Mouse (Mus musculus) neutrophil, adult 5-6 weeks (primary cell): ENCODE results near the gene Slc9a6. TPM values are rescaled to one million over a fixed set of nuclear protein-coding genes. Genes with fewer than 3 reads are reported as not detected.

Source experiments
- ATAC-seq: fragments of 151-379, 151-347 bp; 2 replicates; pipeline ENCODE4 v1.8.0; 2017; ENCODE audit warnings: mild to moderate bottlenecking, moderate TSS enrichment; ENCODE audit not compliant: insufficient number of reproducible peaks, poor library complexity, low FRiP score, severe bottlenecking; ENCODE audit errors: extremely low read depth
- total RNA-seq: library from RNA; stranded (forward); fragments of 200-1000 nt; gene quantifications from 2 replicates; pipeline ENCODE4 v1.2.3, GENCODE M21; 2017

Slc9a6 gene
- 11.5 and 13.0 TPM in 2 replicates for total RNA-seq

DNA sequence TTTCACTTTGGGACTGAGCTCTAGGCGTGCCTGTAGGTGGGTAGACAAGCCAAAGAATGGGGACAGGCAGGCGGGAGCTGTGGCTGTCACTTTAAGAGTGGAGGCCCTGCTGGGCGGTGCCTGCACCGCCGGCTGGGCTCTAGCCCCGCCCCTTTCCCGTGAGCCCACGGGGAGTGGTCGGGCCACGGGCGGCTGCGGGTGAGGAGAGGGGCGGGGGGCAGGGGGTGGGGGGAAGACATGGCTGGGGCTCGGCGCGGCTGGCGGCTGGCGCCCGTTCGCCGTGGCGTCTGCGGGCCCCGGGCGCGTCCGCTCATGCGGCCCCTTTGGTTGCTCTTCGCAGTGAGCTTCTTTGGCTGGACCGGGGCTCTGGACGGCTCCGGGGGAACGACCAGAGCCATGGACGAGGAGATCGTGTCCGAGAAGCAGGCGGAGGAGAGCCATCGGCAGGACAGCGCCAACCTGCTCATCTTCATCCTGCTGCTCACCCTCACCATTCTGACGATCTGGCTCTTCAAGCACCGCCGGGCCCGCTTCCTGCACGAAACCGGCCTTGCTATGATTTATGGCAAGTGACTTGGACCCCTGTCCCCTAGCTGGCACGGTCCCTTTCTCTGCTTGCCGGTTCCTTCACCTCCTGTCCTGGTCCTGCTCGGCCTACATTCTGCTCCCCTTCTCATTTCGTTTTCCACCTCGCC, at the start of gene Slc9a6:
Slc9a6 (plus strand) TSS at position 135 of the 695 bp plus-strand sequence.
- peak; percentile 95 for ATAC-seq

- no peak for ATAC-seq
Observed at GRCm38 (mm10) chrX:56572465-56572864, 37.1 kb upstream of the Slc9a6 start.

GRCm38 (mm10) chrX:56578200-56578599, 31.4 kb upstream of the Slc9a6 start:
- ATAC-seq = no peak

- no peak for ATAC-seq
Observed at GRCm38 (mm10) chrX:56597219-56597886, 12.2 kb upstream of the Slc9a6 start.

DNA sequence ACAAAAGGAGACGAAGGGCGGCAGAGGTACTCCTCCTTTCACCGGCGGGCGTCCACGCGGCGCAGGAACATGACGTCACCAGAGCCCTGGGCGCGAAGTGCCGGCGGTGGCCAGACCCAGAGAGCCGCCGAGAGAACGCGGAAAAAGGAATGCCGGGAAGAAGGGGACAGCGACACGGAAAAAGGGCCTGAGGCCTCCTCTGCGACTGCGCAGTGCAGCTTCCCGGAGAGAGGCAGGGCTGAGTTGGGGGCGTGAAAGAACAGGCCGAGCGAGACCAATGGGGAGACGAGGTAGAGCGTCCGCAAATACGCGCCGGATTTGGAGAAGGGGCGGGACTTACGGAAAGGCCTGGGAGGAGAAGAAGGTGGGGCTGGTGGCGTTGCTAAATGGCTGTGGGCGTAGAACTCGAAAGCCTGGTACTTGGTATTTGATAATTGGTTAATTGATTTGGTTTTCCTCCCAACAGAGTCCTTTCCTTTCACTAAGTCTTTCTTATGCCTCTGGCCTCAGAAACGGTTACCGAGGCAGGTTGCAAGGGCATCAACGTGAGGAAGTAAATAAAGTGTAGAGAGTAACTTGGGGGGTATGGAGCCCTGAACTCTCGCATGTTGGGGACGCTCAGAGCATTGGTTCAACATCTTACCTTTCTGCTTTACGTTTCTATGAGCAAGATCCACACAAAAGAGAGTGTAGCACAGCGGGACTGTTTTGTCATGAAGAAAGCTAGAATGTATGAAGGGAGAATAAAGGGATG, 11.5 kb upstream of the Slc9a6 start, which contains the start of gene Mmgt1:
Mmgt1 (minus strand) TSS at position 183 of the 754 bp plus-strand sequence.
- peak; percentile 99 for ATAC-seq

- no peak for ATAC-seq
Observed at GRCm38 (mm10) chrX:56606536-56606935, 3.0 kb upstream of the Slc9a6 start.

DNA sequence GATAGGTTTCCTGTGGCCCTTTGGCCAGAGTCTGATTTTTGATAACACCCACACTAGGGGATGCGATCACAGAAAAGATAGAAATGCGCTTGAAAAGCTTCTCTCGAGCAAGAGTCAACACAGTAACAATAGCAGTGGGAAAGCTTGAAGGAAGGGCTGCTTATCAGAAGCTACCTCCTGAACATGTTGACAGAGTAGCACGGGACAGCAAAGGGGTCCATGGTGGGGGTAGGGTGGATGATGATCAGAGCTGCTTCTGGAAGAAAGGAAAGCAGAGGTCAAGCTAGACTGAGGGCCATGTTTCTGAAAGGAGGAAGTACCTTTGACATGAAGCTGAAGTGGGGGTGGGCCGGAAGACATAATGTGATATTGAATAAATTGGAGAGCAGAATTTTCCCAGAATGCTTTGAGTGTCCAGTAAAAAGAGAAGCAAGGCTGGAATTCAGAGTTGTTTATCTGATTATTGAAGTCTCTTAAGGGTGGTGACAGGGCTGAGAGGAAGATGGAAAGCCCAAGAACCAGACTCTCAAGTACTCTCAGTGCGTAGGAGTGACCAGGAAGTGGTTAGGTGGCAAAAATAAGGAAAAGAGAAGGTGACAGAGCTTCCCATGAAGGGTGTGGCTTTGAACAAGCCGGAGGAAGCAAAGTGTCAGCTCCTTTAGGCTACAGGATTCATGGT, 2.4 kb upstream of the Slc9a6 start:
- no peak for ATAC-seq

- ATAC-seq = no peak
Observed at GRCm38 (mm10) chrX:56609285-56609622, 303 bp upstream of the Slc9a6 start.

- ATAC-seq = no peak
Observed at GRCm38 (mm10) chrX:56610318-56610694, 749 bp downstream of the Slc9a6 start.

- no peak for ATAC-seq
Observed at GRCm38 (mm10) chrX:56615236-56615635, 5.7 kb downstream of the Slc9a6 start.

GRCm38 (mm10) chrX:56636185-56636584, 26.6 kb downstream of the Slc9a6 start:
- ATAC-seq = no peak

DNA sequence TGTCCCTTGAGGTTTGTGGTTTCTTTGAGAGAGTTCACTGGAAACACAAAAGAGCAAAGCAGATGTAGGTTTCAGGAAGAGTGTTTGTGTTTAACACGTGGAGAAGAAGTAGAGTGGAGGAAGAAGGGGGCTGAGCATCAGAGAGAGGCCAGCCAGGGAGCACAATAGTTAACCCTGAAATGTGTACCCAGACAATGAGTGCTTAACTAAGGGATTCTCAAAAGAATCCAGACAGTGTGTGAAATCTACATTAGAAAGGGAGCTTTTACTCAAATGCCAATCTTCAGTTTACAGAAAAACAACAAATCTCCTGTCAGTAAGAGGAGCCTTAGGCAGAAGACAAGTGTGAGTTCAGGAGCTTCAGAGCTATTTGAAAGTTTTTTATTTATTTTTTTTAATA, 30.5 kb downstream of the Slc9a6 start:
- no peak for ATAC-seq

- ATAC-seq = no peak
Observed at GRCm38 (mm10) chrX:56649549-56650354, 40.2 kb downstream of the Slc9a6 start.

DNA sequence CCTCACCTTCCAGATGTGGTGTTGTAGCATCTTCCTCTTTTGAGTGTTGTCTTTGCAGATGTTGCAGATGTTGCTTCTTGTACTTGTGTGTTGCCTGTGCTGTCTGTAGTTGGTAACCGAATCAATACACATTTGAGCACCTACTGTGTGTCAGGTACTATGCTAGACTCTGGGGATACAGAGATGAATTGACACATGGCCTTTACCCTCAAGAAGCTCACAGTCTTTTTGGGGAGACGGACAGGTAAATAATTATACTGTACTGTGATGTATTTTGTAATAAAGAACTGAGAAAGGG, 40.7 kb downstream of the Slc9a6 start:
- ATAC-seq = no peak

DNA sequence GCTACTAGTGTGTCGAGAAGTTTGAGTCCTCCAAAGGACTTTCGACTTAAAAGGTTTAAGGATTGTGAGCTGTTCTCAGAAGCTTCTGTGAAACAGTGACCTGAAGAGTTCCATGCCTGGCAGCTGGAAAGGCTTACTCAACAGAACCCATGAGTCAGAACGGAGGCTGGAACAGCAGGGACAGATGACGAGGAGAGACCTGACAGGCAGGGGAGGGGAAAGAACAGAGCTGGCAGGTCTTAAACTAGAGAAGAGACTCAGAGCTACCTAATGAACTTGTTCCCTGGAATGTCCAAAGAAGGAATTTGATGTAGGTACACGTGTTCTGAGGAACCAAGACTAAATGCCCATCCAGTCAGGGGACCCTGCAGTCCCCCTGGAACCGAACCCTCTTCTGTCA, 41.3 kb downstream of the Slc9a6 start:
- no peak for ATAC-seq

- no peak for ATAC-seq
Observed at GRCm38 (mm10) chrX:56651738-56652137, 42.2 kb downstream of the Slc9a6 start.

GRCm38 (mm10) chrX:56655686-56656085, 46.1 kb downstream of the Slc9a6 start:
- no peak for ATAC-seq

GRCm38 (mm10) chrX:56659286-56659685, 49.7 kb downstream of the Slc9a6 start:
- no peak for ATAC-seq

GRCm38 (mm10) chrX:56661143-56661542, 51.6 kb downstream of the Slc9a6 start:
- no peak for ATAC-seq
